Mouse (Mus musculus) midbrain, embryonic 13.5 days (tissue): ENCODE results near the gene Mms19. TPM values are rescaled to one million over a fixed set of nuclear protein-coding genes. Genes with fewer than 3 reads are reported as not detected.
A peak's percentile ranks its signal among the peaks of the same experiment; 100 is the strongest.

Experiments used
- ATAC-seq: fragments of 200-750 bp; cut with Nextera tagmentation; 2 replicates; pipeline ENCODE4 v1.8.0; 2017; ENCODE audit warnings: mild to moderate bottlenecking, moderate TSS enrichment, moderate library complexity
- H3K27ac ChIP-seq: fragments of 300-500 bp; sonication (generic); 2 replicates; pipeline ENCODE4 v1.5.1; 2015; ENCODE audit warnings: inconsistent platforms, mild to moderate bottlenecking, moderate library complexity
- H3K27me3 ChIP-seq: fragments of 300-500 bp; sonication (generic); 2 replicates; pipeline ENCODE4 v1.6.1; 2015; ENCODE audit warnings: mild to moderate bottlenecking, inconsistent platforms
- H3K36me3 ChIP-seq: fragments of 300-500 bp; sonication (generic); 2 replicates; pipeline ENCODE4 v1.6.1; 2015; ENCODE audit warnings: mild to moderate bottlenecking, inconsistent platforms
- H3K4me1 ChIP-seq: fragments of 300-500 bp; sonication (generic); replicated peaks from 2 replicates; pipeline ENCODE4 v1.6.1; 2015; ENCODE audit warnings: inconsistent platforms
- H3K4me2 ChIP-seq: fragments of 300-500 bp; sonication (generic); replicated peaks from 2 replicates; pipeline ENCODE4 v1.6.1; 2015; ENCODE audit warnings: moderate library complexity, mild to moderate bottlenecking, inconsistent platforms
- H3K4me3 ChIP-seq: fragments of 300-500 bp; sonication (generic); replicated peaks from 2 replicates; pipeline ENCODE4 v1.5.1; 2015; ENCODE audit warnings: mild to moderate bottlenecking, inconsistent platforms
- H3K9ac ChIP-seq: fragments of 300-500 bp; sonication (generic); replicated peaks from 2 replicates; pipeline ENCODE4 v1.6.1; 2015; ENCODE audit warnings: mild to moderate bottlenecking, inconsistent platforms
- H3K9me3 ChIP-seq: fragments of 300-500 bp; sonication (generic); 2 replicates; pipeline ENCODE4 v1.6.1; 2016; ENCODE audit warnings: mild to moderate bottlenecking, inconsistent platforms
- WGBS: fragments of 180-500 bp; shearing (Covaris S2); methylation state at CpG from one replicate; pipeline ENCODE4 v1.1.7; 2015; 5-methylcytosine and 5-hydroxymethylcytosine counted together
- polyA plus RNA-seq: library from polyadenylated mRNA; unstranded; fragments of >200 nt; fragmentation: Nextera tagmentation; extraction: Ambion mirVana; gene quantifications from 2 replicates; pipeline ENCODE4 v1.2.1, GENCODE M21; 2015

Gene Mms19
- polyA plus RNA-seq, 1 experiment from 2014 or later: 32.4 TPM

DNA sequence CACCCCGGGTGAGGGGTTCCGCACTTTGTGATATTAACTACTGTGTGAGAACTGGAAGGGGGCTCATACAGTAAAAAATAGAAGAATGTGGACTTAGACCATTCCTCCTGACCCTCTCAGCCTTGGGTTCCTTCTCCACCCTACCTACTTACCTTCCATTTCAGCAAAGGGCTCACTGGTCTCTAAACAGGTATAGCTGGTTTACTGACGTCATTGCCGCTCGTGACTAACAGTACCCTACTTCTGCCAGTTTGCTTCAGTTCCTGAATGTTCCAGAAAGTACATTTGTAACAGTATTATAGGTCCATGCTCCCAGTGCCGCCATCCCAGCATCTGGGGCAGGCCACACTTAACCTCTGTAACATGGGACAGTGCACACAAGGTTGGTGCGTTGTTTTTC is 13.1 kb upstream of the Mms19 start:
- WGBS: 93% methylated on average over 7 of the region's 7 CpGs
- Histone ChIP-seq H3K9ac (no peak overlapping the region), H3K4me3 (no peak overlapping the region), H3K27me3 (no peaks in the 10 kb centered on the region), H3K9me3 (no peaks in the 10 kb centered on the region), H3K4me1 (0 out of 2 replicates have a peak, but pooled peaks cover 7% of the 10 kb centered on the region), H3K27ac (no peak overlapping the region), H3K4me2 (no peak overlapping the region), H3K36me3 (no peaks in the 10 kb centered on the region)
- no peak for ATAC-seq

DNA sequence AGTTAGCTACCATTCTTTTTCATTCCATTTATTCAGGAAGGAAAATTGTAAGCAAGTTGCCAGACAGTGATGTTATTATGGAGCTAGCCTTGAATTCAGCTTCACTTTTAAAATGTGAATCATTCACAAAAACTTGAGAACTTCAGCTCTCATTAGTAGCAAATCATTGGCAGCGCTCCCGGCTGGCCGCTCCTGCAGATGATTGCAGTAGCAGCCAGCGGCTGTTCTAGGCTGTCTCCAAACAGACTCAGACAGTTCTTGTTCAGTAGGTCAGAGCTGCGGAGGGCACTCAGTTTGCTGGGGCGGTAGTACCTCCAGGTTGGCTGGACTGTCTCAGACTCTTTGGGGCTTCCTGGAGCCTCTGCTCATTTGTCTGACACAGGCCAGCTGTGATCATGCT is 12.5 kb upstream of the Mms19 start:
- no peak overlapping the region for H3K9ac ChIP-seq
- no peak overlapping the region for H3K4me3 ChIP-seq
- H3K9me3 ChIP-seq: no peaks in the 10 kb centered on the region
- no peak overlapping the region for H3K4me2 ChIP-seq
- no peaks in the 10 kb centered on the region for H3K36me3 ChIP-seq
- no peak overlapping the region for H3K27ac ChIP-seq
- 86% methylated on average over 6 of the region's 6 CpGs for WGBS
- no peak for ATAC-seq
- H3K27me3 ChIP-seq: no peaks in the 10 kb centered on the region
- H3K4me1 ChIP-seq: 0 out of 2 replicates have a peak, but pooled peaks cover 7% of the 10 kb centered on the region

DNA sequence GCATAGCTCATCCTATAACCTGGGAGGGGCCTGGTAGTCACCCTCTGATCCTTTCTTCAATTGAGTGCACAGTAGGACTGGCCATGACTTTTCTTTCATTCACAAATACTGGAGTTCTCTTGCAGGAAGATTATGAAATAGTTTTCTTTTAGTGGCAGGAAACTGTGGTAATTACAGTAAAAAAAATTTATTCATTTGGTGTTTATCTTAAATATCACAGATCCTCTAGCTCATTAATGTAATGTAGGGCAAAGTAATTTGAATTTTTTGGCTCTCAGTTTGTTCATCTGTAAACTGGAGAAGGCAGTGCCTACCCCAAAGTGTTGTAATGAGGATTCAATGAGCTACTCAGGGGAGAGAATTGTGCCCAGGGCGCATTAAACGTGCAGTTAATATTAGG is 12.0 kb upstream of the Mms19 start:
- ATAC-seq: no peak
- H3K4me3 ChIP-seq: no peak overlapping the region
- H3K4me1 ChIP-seq: 0 out of 2 replicates have a peak, but pooled peaks cover 7% of the 10 kb centered on the region
- H3K9ac ChIP-seq: no peak overlapping the region
- no peaks in the 10 kb centered on the region for H3K27me3 ChIP-seq
- H3K4me2 ChIP-seq: no peak overlapping the region
- WGBS: 100% methylated on average over 2 of the region's 2 CpGs
- H3K9me3 ChIP-seq: no peaks in the 10 kb centered on the region
- no peaks in the 10 kb centered on the region for H3K36me3 ChIP-seq
- H3K27ac ChIP-seq: no peak overlapping the region

DNA sequence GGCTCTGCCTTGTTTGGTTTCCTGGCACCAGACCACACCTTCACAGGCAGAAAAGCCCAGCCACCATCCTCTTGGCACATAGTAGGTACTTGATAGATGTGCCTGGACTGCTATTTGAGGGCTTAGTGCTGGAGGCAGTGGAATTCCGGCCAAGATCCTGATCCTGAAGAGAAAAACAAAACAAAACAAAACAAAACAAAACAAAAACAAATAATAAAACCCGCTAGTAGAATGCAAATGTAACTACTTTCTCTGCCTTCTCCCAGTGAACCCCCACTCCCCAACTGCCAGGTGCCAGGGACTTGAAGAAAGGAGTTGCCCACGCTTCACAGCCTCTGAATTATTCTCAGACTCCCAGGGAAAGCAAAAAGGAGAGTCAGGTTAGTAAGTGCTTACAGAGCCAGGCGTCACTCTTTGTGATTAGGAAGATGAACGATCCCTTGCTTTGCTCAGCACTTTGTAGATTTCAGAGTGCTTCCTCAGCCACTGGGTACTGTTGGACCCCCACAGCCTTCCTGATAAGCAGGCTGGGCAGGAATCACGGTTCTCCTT is 11.0 kb upstream of the Mms19 start:
- H3K27ac ChIP-seq: no peak overlapping the region
- no peak overlapping the region for H3K9ac ChIP-seq
- H3K4me1 ChIP-seq: 0 out of 2 replicates have a peak, but pooled peaks cover 7% of the 10 kb centered on the region
- no peak overlapping the region for H3K4me2 ChIP-seq
- no peaks in the 10 kb centered on the region for H3K9me3 ChIP-seq
- H3K27me3 ChIP-seq: no peaks in the 10 kb centered on the region
- 35% methylated on average over 6 of the region's 6 CpGs for WGBS
- ATAC-seq: no peak
- H3K36me3 ChIP-seq: no peaks in the 10 kb centered on the region
- no peak overlapping the region for H3K4me3 ChIP-seq

DNA sequence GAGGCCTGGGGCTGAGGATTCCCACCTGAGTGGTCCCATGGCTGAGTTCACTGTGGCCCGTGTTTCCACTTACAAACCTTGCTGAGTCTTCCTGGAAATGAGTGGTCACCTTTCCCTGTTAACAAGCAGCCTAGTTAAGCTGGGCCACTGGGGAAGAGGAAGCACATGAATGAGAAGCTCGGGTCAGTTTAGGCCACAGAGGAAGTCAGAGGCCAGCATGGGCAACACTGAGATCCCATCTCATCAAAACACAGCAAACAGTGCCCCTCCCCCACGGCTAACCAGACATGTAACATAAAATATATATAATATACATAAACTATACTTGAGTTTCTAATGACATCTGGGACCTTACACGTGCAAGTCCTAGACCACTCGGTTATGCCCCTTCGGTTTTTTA is 8.9 kb upstream of the Mms19 start:
- H3K27ac ChIP-seq: no peak overlapping the region
- no peak for ATAC-seq
- H3K4me3 ChIP-seq: no peak overlapping the region
- no peaks in the 10 kb centered on the region for H3K9me3 ChIP-seq
- no peak overlapping the region for H3K9ac ChIP-seq
- no peaks in the 10 kb centered on the region for H3K36me3 ChIP-seq
- no peaks in the 10 kb centered on the region for H3K4me1 ChIP-seq
- 86% methylated on average over 6 of the region's 6 CpGs for WGBS
- H3K27me3 ChIP-seq: no peaks in the 10 kb centered on the region
- no peak overlapping the region for H3K4me2 ChIP-seq

DNA sequence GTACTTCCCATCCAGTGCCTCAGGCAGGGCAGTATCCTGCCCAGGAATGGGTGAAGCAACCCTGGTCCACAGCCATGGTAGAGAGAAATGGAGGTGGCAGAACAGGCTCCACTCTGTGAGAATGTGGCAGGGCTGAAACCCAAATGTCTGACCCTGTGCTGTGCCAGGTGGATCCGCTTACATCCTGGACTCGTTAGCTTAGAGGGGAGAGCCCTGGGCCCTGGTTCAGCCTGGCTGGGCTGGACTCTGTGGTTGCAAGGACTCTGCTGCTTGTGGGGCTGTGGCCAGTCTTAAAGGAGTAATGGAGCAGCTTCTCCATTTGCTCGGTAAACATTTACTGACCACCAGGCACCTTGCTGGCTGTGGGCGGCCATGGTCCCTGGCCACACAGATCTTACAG is 6.2 kb upstream of the Mms19 start:
- Histone ChIP-seq H3K27ac (no peak overlapping the region), H3K4me3 (no peak overlapping the region), H3K9ac (no peak overlapping the region), H3K4me2 (no peak overlapping the region), H3K36me3 (no peaks in the 10 kb centered on the region), H3K4me1 (peaks cover 8% of the 10 kb centered on the region), H3K9me3 (no peaks in the 10 kb centered on the region), H3K27me3 (peaks cover 20% of the 10 kb centered on the region)
- ATAC-seq: no peak
- 93% methylated on average over 4 of the region's 4 CpGs for WGBS

DNA sequence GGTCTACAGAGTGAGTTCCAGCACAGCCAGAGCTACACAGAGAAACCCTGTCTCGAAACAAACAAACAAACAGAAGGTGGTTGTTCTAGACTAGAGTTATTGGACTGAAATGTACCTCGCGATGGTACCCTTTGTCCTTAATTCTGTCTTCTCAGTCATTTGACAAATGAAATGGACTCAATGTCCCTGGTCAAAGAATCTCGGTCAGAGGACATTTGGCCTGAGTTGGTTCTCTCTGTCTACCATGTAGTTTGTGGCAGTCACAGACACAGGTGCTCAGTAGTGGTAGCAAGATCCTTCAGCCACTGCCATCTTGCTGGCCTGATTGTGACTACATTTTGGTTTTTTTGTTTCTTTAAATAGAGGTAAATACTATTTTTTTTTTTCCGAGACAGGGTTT is 5.0 kb upstream of the Mms19 start:
- H3K4me1 ChIP-seq: peaks cover 11% of the 10 kb centered on the region
- H3K27ac ChIP-seq: no peak overlapping the region
- no peak overlapping the region for H3K4me3 ChIP-seq
- no peaks in the 10 kb centered on the region for H3K9me3 ChIP-seq
- 95% methylated on average over 5 of the region's 5 CpGs for WGBS
- H3K27me3 ChIP-seq: peaks cover 20% of the 10 kb centered on the region
- no peak for ATAC-seq
- no peaks in the 10 kb centered on the region for H3K36me3 ChIP-seq
- no peak overlapping the region for H3K9ac ChIP-seq
- H3K4me2 ChIP-seq: no peak overlapping the region

DNA sequence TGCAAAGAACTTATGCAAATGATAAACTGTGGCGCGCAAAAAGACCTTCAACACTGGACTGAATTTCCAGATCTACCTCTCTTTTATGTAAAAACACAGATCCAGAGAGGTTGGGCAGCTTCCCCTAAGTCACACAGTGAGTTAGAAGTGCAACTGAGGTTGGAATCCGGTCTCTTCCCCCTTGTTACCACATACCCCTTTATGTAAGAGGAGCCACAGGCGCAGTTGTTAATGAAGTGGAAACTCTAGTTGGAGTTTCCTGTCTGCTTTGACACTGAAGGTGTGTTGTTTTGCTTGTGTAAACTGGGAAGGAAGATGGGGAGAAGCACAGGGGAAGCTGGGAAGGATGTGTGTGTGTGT is 1.8 kb upstream of the Mms19 start:
- Histone ChIP-seq H3K9ac (peak overlapping the region; percentile 78), H3K27me3 (peaks cover 20% of the 10 kb centered on the region), H3K27ac (no peak overlapping the region), H3K4me3 (peak overlapping the region; percentile 86), H3K4me1 (peaks cover 22% of the 10 kb centered on the region), H3K36me3 (no peaks in the 10 kb centered on the region), H3K9me3 (no peaks in the 10 kb centered on the region), H3K4me2 (peak overlapping the region; percentile 100)
- ATAC-seq: no peak
- WGBS: 4% methylated on average over 4 of the region's 4 CpGs

DNA sequence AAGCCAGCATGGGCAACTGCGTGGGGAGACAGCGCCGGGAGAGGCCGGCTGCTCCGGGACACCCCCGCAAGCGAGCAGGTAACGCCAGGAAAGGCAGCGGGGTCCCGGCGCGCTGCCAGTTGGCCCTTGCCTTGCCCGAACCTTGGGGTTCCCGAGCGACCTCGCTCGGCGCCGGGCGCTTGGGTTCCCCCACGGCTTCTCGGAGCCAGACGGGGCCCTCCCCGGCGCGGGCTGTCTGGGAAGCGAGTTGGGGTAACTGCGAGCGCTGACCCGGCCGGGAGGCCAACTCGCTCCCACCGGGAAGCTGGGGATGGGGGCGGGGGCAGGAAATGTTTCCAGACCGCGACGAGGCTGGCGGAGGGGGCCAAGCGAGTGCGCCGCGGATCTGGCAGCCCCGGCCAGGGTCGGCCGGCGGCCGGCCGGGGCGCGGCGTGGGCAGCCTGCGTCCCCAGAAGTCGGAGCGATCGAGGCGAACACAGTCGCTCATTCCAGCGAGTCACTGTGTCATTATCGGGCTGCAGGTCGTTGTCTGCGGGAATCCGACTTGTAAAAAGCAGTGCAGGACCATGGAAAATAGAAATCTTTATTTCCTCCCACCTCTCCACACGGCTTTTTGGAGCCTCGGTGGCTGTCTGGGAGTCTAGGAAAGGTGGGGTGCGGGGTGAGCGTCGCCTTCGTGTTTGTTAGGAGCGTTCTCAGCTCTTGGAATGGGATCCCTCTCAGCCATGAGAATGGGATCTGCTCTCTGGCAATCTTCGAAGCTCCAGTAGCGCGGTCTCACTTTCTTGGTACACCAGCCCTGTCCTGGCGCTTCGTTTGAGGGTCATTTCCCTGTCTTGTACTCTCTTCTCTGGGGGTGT is 1.2 kb upstream of the Mms19 start:
- H3K36me3 ChIP-seq: no peaks in the 10 kb centered on the region
- peak overlapping the region; percentile 78 for H3K9ac ChIP-seq
- no peaks in the 10 kb centered on the region for H3K9me3 ChIP-seq
- peak overlapping the region; percentile 100 for H3K4me2 ChIP-seq
- peak; percentile 15; the same call in 1 of the 2 replicates for ATAC-seq
- under 1% methylated on average over 74 of the region's 74 CpGs for WGBS
- H3K27me3 ChIP-seq: peaks cover 20% of the 10 kb centered on the region
- peak overlapping the region; percentile 86 for H3K4me3 ChIP-seq
- H3K27ac ChIP-seq: peak overlapping the region; percentile 51
- H3K4me1 ChIP-seq: peaks cover 22% of the 10 kb centered on the region

DNA sequence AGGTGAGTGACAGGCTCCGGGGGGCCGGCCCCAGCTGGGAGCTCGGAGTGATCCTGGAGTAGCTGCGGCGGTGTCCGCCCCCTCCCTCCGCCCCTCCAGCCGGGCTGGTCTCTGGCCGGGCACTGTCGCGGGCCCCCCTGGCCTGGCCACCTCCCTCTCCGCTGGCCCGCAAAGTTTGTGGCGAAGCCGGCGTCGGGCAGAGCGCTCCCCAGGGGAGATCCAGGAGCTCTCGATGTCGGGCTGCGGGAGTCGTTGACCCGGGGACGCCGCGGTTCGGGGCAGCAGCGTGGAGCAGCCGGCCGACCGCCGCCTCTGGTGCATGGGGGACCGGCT is 604 bp upstream of the Mms19 start, which contains the start of gene Ubtd1:
Gene Ubtd1, plus strand, starts transcription at position 169 of the 333 bp plus-strand sequence.
- H3K9me3 ChIP-seq: no peaks in the 10 kb centered on the region
- under 1% methylated on average over 32 of the region's 33 CpGs for WGBS
- H3K4me2 ChIP-seq: peak within 1 kb of the TSS; percentile 100
- H3K36me3 ChIP-seq: no peaks in the 10 kb centered on the region
- peak within 1 kb of the TSS; percentile 81 for H3K27ac ChIP-seq
- no peak for ATAC-seq
- H3K4me3 ChIP-seq: peak within 1 kb of the TSS; percentile 86
- peaks cover 22% of the 10 kb centered on the region for H3K4me1 ChIP-seq
- H3K9ac ChIP-seq: peak within 1 kb of the TSS; percentile 81
- peaks cover 20% of the 10 kb centered on the region for H3K27me3 ChIP-seq

DNA sequence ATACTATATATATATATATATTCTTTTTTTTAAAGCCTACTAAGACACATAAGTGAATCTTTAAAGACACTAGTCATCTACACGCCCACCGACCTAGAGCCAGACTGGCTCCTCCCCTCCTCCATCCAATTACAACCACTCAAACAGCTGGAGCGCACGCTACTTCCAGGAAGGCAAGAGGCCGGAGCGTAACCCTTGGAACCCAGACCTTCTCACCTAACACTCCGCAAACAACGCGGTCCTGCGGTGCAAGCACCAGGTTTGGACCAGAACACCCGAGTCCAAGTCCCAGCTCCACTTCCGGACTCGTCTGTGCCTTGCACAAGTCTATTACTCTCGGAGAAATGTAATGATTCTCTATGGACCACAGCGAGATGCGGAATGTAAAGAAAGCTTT is 537 bp downstream of the Mms19 start:
- peak overlapping the region; percentile 100 for H3K4me2 ChIP-seq
- peaks cover 20% of the 10 kb centered on the region for H3K27me3 ChIP-seq
- H3K9ac ChIP-seq: peak overlapping the region; percentile 81
- peak overlapping the region; percentile 81; the same call in 1 of the 2 replicates for H3K27ac ChIP-seq
- under 1% methylated on average over 16 of the region's 16 CpGs for WGBS
- no peaks in the 10 kb centered on the region for H3K9me3 ChIP-seq
- no peaks in the 10 kb centered on the region for H3K36me3 ChIP-seq
- H3K4me3 ChIP-seq: peak overlapping the region; percentile 86
- H3K4me1 ChIP-seq: peaks cover 22% of the 10 kb centered on the region
- peak; percentile 15 for ATAC-seq

DNA sequence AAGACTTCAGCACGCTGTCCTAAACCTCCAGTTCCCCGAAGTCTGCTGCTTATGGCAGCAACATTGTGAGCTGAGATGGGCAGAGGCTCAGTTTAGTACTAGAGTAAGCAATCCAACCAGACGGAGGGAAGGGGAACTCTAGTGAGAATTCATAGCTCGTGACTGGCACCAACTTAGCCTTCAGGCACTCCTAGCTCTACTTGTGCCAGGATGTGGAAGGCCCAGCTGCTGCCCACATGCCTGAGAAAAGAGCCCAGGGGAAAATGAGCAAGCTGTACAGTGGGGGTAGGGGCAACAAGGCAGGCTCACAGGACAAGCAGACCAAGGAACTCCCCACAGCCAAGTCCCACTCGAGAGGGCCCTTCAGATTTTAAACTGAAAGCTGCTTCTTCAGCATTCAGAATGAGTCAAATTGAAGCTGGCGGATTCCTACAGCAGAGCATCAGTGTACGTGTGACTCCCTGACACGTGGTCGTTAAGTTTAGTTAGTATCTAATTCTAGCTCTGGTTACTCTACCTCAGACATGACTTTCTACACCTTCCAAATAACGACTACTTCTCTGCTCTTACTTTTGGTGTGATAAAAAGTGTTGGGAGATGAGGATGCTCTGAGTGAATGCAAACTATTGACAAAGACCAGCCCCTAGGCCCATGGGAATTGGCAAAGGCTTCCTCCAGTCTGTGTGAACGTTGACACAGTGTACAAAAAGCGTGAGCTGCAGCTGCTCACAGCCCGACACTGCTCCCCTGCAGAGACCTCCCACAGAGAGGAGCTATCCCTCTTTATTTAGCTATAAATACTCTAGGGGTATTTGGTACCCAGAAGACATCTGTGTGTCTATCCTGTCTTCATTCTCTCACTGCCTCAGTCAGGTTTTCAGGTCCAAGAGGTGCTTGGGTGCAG is 6.8 kb downstream of the Mms19 start:
- ATAC-seq: no peak
- Histone ChIP-seq H3K27me3 (no peaks in the 10 kb centered on the region), H3K4me3 (no peak overlapping the region), H3K4me2 (no peak overlapping the region), H3K4me1 (peaks cover 16% of the 10 kb centered on the region), H3K36me3 (peaks cover 4% of the 10 kb centered on the region; the same call in 1 of the 2 replicates), H3K27ac (peak overlapping the region; percentile 36; the same call in 1 of the 2 replicates), H3K9ac (no peak overlapping the region), H3K9me3 (no peaks in the 10 kb centered on the region)
- 55% methylated on average over 13 of the region's 13 CpGs for WGBS
